Mouse (Mus musculus): ENCODE results near the gene Srrm4.

GRCm38 (mm10) chr5:116448409-116449191 lies 143.0 kb downstream of the Srrm4 start:
- no peak for TF ChIP-seq ZNF384 (IDR thresholded peaks at IDR 0.05; ENCODE audit: low read depth, low read length)
- TF ChIP-seq HCFC1 (IDR thresholded peaks at IDR 0.05; ENCODE audit: borderline replicate concordance, insufficient read depth, low read length), result no peak
- TF ChIP-seq ZC3H11A (IDR thresholded peaks at IDR 0.05; ENCODE audit: borderline replicate concordance, low read depth, low read length), result no peak
